Mouse (Mus musculus): ENCODE measurements around the gene Exoc2.

GRCm38 (mm10) chr13:30788421-30788820, 185.5 kb downstream of the Exoc2 start:
- TF ChIP-seq HCFC1 (IDR thresholded peaks at IDR 0.05; ENCODE audit: borderline replicate concordance, insufficient read depth, low read length) = no peak
- no peak for TF ChIP-seq ZNF384 (IDR thresholded peaks at IDR 0.05; ENCODE audit: low read depth, low read length)

Data from ES-E14 (cell line).